Mouse (Mus musculus) ES-E14 (cell line): ENCODE measurements around the gene Mprip. TPM values are rescaled to one million over a fixed set of nuclear protein-coding genes. Genes with fewer than 3 reads are reported as not detected.

Experiments used
- DNase-seq: peaks from one replicate; pipeline ENCODE4 v3.0.0-alpha.2; 2013; ENCODE audit warnings: low read depth, low spot score
- H3K27ac ChIP-seq: 2 replicates; pipeline ENCODE4 v1.5.1; 2012; ENCODE audit warnings: low read depth, mild to moderate bottlenecking, low read length, moderate library complexity, mixed read lengths; ENCODE audit not compliant: poor library complexity, insufficient read depth, severe bottlenecking
- H3K36me3 ChIP-seq: 2 replicates; pipeline ENCODE4 v1.6.1; 2012; ENCODE audit warnings: mild to moderate bottlenecking, low read length, moderate library complexity, mixed read lengths; ENCODE audit not compliant: control insufficient read depth, poor library complexity, insufficient read depth, severe bottlenecking
- H3K4me1 ChIP-seq, 2 experiments: fragments of 150-350 bp in 1 of 2; sonication (generic) in 1 of 2; 2 replicates each; pipeline ENCODE4 v1.6.1; 2012; ENCODE audit warnings: low read length in 2 of 2, mild to moderate bottlenecking in 1 of 2, mixed read lengths in 1 of 2; ENCODE audit not compliant: control insufficient read depth in 2 of 2, insufficient read depth in 2 of 2, poor library complexity in 1 of 2
- H3K4me3 ChIP-seq, 2 experiments: fragments of 150-350 bp in 1 of 2; sonication (generic) in 1 of 2; 2 replicates each; pipeline ENCODE4 v1.5.1; 2012; ENCODE audit warnings: low read length in 2 of 2, low read depth in 1 of 2, mild to moderate bottlenecking in 1 of 2, mixed read lengths in 1 of 2; ENCODE audit not compliant: insufficient read depth in 1 of 2, poor library complexity in 1 of 2, severe bottlenecking in 1 of 2
- H3K9ac ChIP-seq: 2 replicates; pipeline ENCODE4 v1.6.1; 2012; ENCODE audit warnings: low read depth, mild to moderate bottlenecking, low read length, mixed read lengths; ENCODE audit not compliant: poor library complexity, insufficient read depth, severe bottlenecking
- H3K9me3 ChIP-seq: fragments of 150-350 bp; sonication (generic); 2 replicates; pipeline ENCODE4 v1.6.1; 2012; ENCODE audit warnings: low read depth, mild to moderate bottlenecking, low read length; ENCODE audit not compliant: control insufficient read depth, insufficient read depth
- CHD2 ChIP-seq: IDR thresholded peaks from 2 replicates; pipeline ENCODE4 v1.6.1; 2014; ENCODE audit warnings: mild to moderate bottlenecking, low read depth, low read length, inconsistent platforms
- HCFC1 ChIP-seq: IDR thresholded peaks from 2 replicates; pipeline ENCODE4 v1.6.1; 2012; ENCODE audit warnings: low read length, inconsistent platforms, borderline replicate concordance; ENCODE audit not compliant: insufficient read depth
- MAFK ChIP-seq: IDR thresholded peaks from 2 replicates; pipeline ENCODE4 v1.6.1; 2014; ENCODE audit warnings: mild to moderate bottlenecking, low read depth, low read length, inconsistent platforms; ENCODE audit not compliant: insufficient read depth
- ZC3H11A ChIP-seq: IDR thresholded peaks from 2 replicates; pipeline ENCODE4 v1.6.1; 2012; ENCODE audit warnings: low read depth, mild to moderate bottlenecking, inconsistent platforms, low read length, borderline replicate concordance
- ZNF384 ChIP-seq: IDR thresholded peaks from 2 replicates; pipeline ENCODE4 v1.6.1; 2012; ENCODE audit warnings: low read depth, low read length, inconsistent platforms
- in situ Hi-C, 2 experiments: fragments of 600-800 bp; cut with MboI; formaldehyde crosslinking; loops; one replicate each; pipeline ENCODE4 v1.15.1; 2025; ENCODE audit warnings: low sequenced_read_pairs in 2 of 2, inconsistent platforms in 1 of 2; ENCODE audit not compliant: unreplicated experiment in 2 of 2
- total RNA-seq: library from RNA; depleted of rRNA; stranded (reverse); fragments of 300-350 nt; gene quantifications from 2 replicates; pipeline ENCODE4 v1.2.3, GENCODE M21; 2012

Gene Mprip
- total RNA-seq, 1 experiment = 138 TPM

DNA sequence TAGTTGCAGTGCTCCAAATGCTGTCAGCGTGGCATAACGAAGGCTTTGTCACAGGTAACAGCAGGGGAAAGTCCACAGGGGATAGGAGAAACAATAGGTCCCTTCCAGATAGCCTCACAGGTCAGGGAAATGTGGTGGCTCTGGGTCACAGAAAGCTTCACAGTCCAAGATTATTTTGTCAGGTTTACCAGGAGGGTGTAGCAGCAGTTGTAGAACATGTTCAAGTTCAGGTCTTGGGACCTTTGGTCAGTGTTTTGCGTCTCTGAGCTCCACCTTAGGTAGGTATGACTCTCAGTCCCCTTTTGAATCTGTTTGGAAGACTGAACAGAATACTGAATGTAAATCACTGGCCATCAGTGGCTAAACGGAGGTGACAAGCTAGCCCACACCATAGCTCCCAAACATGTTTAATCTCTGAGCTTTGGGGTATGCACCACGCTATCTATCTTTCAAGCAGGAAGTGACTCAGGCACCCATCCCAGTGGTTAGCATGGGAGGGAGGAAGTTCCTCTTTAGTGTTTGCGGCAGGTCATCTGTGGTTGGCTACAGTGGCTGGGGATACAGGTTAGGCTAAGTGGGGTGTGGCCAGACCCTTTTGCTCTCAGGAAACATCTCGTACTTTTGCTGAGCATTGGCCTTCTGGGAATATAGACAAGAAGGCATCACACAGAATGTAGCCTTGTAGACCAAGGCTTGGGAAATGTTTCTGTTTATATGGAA, 24.2 kb upstream of the Mprip start:
- in situ Hi-C loops = no loop called here
- Histone ChIP-seq H3K9ac (no peak overlapping the region), H3K4me3 (no peak overlapping the region), H3K36me3 (no peaks in the 10 kb centered on the region), H3K9me3 (no peaks in the 10 kb centered on the region), H3K27ac (no peak overlapping the region), H3K4me1 (peaks cover 0 to 6% of the 10 kb centered on the region in 2 experiments; a peak in 2 of 4 replicates)
- DNase-seq = no peak
- no peak for TF ChIP-seq HCFC1
- no peak for TF ChIP-seq ZC3H11A
- TF ChIP-seq ZNF384 = no peak
- TF ChIP-seq CHD2 = no peak
- no peak for TF ChIP-seq MAFK

DNA sequence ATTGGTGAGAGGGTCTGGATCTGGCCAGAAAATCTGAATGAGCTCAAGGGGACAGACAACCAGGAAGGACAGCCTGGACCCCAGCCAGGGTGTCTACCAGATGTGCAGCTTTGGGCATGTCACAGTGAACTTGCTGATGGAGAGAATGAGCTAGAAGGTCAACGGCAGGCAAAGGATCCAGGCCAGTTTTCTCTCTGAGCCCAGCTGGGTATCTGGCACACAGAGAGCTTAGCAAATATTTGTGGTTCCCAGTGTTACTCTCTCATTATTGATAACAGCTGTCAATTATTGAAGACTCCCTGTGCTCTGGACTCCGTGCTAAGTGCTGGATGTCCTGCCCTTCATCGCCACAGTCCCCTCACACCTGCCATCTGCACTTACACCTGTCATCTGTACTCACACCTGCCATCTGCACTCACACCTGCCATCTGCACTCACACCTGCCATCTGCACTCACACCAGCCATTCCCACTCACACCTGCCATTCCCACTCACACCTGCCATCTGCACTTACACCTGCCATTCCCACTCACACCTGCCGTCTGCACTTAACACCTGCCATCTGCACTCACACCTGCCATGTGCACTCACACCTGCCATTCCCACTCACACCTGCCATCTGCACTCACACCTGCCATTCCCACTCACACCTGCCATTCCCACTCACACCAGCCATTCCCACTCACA, 21.0 kb upstream of the Mprip start:
- no peak for DNase-seq
- in situ Hi-C loops = no loop called here
- Histone ChIP-seq H3K36me3 (no peaks in the 10 kb centered on the region), H3K9ac (no peak overlapping the region), H3K4me3 (no peak overlapping the region), H3K4me1 (peaks cover 0 to 4% of the 10 kb centered on the region in 2 experiments; a peak in 2 of 4 replicates), H3K27ac (no peak overlapping the region), H3K9me3 (no peaks in the 10 kb centered on the region)
- TF ChIP-seq ZC3H11A (no peak), HCFC1 (no peak), ZNF384 (no peak), CHD2 (no peak), MAFK (no peak)

DNA sequence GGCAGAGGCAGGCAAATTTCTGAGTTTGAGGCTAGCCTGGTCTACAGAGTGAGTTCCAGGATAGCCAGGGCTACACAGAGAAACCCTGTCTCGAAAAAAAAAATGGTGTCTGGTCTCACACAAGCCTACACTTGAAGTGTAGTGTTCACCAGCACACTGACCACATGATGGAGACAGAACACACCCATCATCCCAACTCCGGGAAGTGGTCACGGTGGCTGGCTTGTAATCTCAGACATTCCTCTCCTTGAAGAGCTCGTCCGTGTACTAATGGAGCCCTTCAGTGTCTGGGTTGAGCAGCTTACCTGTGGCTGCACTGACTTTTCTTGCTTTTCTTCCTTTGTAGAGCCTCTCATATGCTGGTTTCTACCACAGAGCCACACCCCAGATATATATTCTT, 19.9 kb upstream of the Mprip start:
- TF ChIP-seq ZNF384 = no peak
- TF ChIP-seq HCFC1 = no peak
- TF ChIP-seq CHD2 = no peak
- TF ChIP-seq ZC3H11A = no peak
- no peak for TF ChIP-seq MAFK
- H3K4me3 ChIP-seq = no peak overlapping the region
- no peak for DNase-seq
- no peaks in the 10 kb centered on the region for H3K36me3 ChIP-seq
- H3K9me3 ChIP-seq = no peaks in the 10 kb centered on the region
- H3K9ac ChIP-seq = no peak overlapping the region
- H3K27ac ChIP-seq = no peak overlapping the region
- H3K4me1 ChIP-seq = no peaks in the 10 kb centered on the region
- in situ Hi-C loops = no loop called here

- Histone ChIP-seq H3K9me3 (no peaks in the 10 kb centered on the region), H3K9ac (no peak overlapping the region), H3K4me3 (no peak overlapping the region), H3K4me1 (no peaks in the 10 kb centered on the region), H3K36me3 (no peaks in the 10 kb centered on the region), H3K27ac (no peak overlapping the region)
- in situ Hi-C loops = no loop called here
- TF ChIP-seq ZNF384 = no peak
- TF ChIP-seq MAFK = no peak
- no peak for TF ChIP-seq ZC3H11A
- no peak for TF ChIP-seq HCFC1
- TF ChIP-seq CHD2 = no peak
- no peak for DNase-seq
Measured at GRCm38 (mm10) chr11:59642420-59642819, 18.7 kb upstream of the Mprip start.
